Mouse (Mus musculus) forebrain, embryonic 14.5 days (tissue): ENCODE results near the gene Fv1. TPM values are rescaled to one million over a fixed set of nuclear protein-coding genes. Genes with fewer than 3 reads are reported as not detected.

Source experiments
- ATAC-seq: fragments of 200-750 bp; cut with Nextera tagmentation; 2 replicates; pipeline ENCODE4 v1.8.0; 2017; ENCODE audit warnings: mild to moderate bottlenecking, moderate library complexity
- DNase-seq: peaks from one replicate; pipeline ENCODE4 v3.0.0-alpha.2; 2015; ENCODE audit warnings: low spot score
- H3K27ac ChIP-seq: fragments of 300-500 bp; sonication (generic); 2 replicates; pipeline ENCODE4 v1.5.1; 2014; ENCODE audit warnings: low read depth, mild to moderate bottlenecking, control low read depth, low read length, moderate library complexity
- H3K27me3 ChIP-seq: fragments of 300-500 bp; sonication (generic); replicated peaks from 2 replicates; pipeline ENCODE4 v1.6.1; 2014; ENCODE audit warnings: low read length, control low read depth, mixed read lengths; ENCODE audit not compliant: control insufficient read depth, insufficient read depth
- H3K36me3 ChIP-seq: fragments of 300-500 bp; sonication (generic); 2 replicates; pipeline ENCODE4 v1.6.1; 2014; ENCODE audit warnings: low read length, control low read depth; ENCODE audit not compliant: control insufficient read depth, insufficient read depth
- H3K4me1 ChIP-seq: fragments of 300-500 bp; sonication (generic); 2 replicates; pipeline ENCODE4 v1.6.1; 2014; ENCODE audit warnings: antibody characterized with exemption, low read length, control low read depth; ENCODE audit not compliant: control insufficient read depth, insufficient read depth
- H3K4me2 ChIP-seq: fragments of 300-500 bp; sonication (generic); 2 replicates; pipeline ENCODE4 v1.6.1; 2014; ENCODE audit warnings: mild to moderate bottlenecking, control low read depth, low read length
- H3K4me3 ChIP-seq: fragments of 300-500 bp; sonication (generic); 2 replicates; pipeline ENCODE4 v1.5.1; 2014; ENCODE audit warnings: low read depth, low read length, control low read depth
- H3K9ac ChIP-seq: fragments of 300-500 bp; sonication (generic); 2 replicates; pipeline ENCODE4 v1.6.1; 2014; ENCODE audit warnings: mild to moderate bottlenecking, low read length, control low read depth, moderate library complexity
- H3K9me3 ChIP-seq: fragments of 300-500 bp; sonication (generic); replicated peaks from 2 replicates; pipeline ENCODE4 v1.6.1; 2016; ENCODE audit warnings: low read length, control low read depth, mixed read lengths; ENCODE audit not compliant: control insufficient read depth
- WGBS: fragments of 180-500 bp; shearing (Covaris S2); extraction: QIAGEN DNeasy Blood & Tissue Kit; methylation state at CpG from one replicate; pipeline ENCODE4 v1.1.7; 2014; 5-methylcytosine and 5-hydroxymethylcytosine counted together
- polyA plus RNA-seq: library from polyadenylated mRNA; unstranded; fragments of >200 nt; fragmentation: Nextera tagmentation; extraction: Ambion mirVana; gene quantifications from 2 replicates; pipeline ENCODE4 v1.2.1, GENCODE M21; 2014

The Fv1 gene
- polyA plus RNA-seq, 1 experiment from 2014 or later, result 9.5 TPM

DNA sequence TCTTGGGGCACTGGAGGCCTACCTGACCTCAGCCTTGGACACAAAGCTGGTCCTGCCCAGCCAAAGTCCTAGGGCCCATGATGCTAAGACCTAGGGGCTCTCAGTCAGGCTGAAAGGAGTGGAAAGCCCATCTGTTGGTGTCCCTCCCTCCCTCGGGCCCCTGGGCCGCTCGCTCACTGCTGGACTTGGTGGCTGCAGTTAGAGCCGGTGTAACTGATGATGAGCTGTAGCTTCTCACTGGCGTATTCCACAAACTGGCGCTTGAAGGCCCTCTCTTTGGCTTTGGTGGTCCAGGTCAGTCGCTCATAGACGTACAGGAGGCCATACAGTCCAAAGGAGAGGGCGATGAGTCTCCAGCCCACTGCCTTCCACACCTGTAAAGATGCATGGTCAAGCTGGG, 9.8 kb downstream of the Fv1 start:
- Histone ChIP-seq H3K4me1 (no peaks in the 10 kb centered on the region), H3K27me3 (no peaks in the 10 kb centered on the region), H3K4me2 (no peak overlapping the region), H3K4me3 (no peak overlapping the region), H3K9ac (no peak overlapping the region), H3K9me3 (no peaks in the 10 kb centered on the region), H3K36me3 (peaks cover 92% of the 10 kb centered on the region), H3K27ac (no peak overlapping the region)
- no peak for DNase-seq
- no peak for ATAC-seq
- WGBS, result 96% methylated on average over 9 of the region's 9 CpGs

DNA sequence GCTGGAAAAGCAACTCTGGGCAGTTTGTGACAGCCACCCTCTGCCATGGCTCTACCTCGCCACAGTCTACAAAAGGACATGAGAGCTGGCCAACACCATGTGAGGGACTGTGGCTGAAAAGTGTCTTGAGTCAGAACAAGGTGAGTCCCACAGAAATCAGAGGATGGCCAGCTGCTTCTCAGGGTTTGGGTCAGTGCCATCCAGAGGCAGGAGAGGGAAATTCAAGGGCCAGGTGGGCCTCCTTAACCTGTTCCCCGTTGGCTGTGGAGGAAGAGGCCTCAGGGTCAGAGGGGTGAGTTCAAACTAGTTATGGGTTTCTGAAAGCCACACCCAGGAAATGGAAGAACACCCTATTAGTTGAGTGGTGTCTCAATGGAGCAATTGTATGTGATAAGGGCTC, 10.7 kb downstream of the Fv1 start:
- Histone ChIP-seq H3K27ac (no peak overlapping the region), H3K4me1 (no peaks in the 10 kb centered on the region), H3K9ac (no peak overlapping the region), H3K27me3 (no peaks in the 10 kb centered on the region), H3K4me2 (no peak overlapping the region), H3K36me3 (peaks cover 92% of the 10 kb centered on the region), H3K9me3 (no peaks in the 10 kb centered on the region), H3K4me3 (no peak overlapping the region)
- WGBS, result 75% methylated on average over 2 of the region's 2 CpGs
- DNase-seq (no peak), ATAC-seq (no peak)

DNA sequence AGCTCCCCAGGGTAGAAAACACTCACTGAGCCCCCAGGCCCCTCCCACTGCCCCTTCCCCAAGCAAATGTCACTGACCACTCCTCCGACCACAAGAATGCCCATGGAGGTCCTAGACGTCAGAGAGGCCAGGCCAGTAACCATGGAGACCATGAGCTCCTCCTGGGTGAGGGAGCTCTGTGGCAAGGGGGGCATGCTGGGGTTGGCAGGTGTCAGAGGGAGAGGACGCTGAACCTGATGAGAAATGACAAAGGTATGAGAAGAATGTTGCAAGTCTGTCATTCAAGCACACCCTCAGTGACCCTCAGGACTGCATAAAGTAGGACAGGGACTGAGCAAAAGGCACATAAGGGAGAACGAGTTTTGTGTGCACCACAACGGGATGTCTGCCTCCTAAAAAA, 11.1 kb downstream of the Fv1 start:
- Histone ChIP-seq H3K4me3 (no peak overlapping the region), H3K4me2 (no peak overlapping the region), H3K27ac (no peak overlapping the region), H3K9me3 (no peaks in the 10 kb centered on the region), H3K36me3 (peaks cover 92% of the 10 kb centered on the region), H3K9ac (no peak overlapping the region), H3K27me3 (no peaks in the 10 kb centered on the region), H3K4me1 (no peaks in the 10 kb centered on the region)
- ATAC-seq, result no peak
- DNase-seq, result no peak
- 58% methylated on average over 5 of the region's 5 CpGs for WGBS

DNA sequence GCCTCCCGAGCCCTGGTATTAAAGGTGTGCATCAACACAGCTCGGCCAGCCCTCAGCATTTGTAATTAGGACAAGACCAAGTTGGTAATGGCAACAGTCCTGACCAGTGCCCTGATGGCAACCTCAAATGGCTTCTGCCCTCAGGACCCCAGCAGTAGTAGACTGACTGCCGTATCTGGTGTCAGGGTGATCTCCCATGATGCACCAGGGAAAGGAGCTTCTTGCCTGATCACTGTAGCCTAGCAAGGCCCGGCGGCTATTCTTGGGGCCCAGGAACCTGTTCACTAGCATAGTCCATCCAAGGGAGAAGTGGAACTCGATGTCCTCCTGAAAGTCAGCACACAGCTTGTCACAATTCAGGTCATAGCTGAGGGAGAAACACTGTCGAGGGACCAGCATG, 13.0 kb downstream of the Fv1 start:
- ATAC-seq, result no peak

DNA sequence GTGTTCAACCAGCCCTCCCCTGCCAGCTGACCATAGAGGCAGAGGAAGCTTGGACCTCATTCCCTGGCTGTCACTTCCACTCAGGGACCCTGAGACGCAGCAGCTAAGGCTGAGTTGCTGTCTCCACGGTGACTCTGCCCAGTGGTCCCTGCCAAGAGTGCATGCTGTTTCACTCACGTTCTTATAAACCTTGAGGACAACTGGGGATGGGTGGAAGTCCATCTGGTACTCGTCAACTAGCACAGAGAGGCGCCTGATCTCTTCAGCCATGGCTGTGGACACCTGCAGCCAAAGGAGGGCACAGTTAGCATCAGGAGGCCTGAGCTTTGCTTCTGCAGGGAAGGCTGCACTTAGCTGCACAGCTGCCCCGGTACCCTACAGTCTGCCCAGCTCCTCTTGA, 14.3 kb downstream of the Fv1 start:
- Histone ChIP-seq H3K9me3 (no peaks in the 10 kb centered on the region), H3K4me3 (no peak overlapping the region), H3K27me3 (no peaks in the 10 kb centered on the region), H3K36me3 (peaks cover 96% of the 10 kb centered on the region), H3K4me2 (no peak overlapping the region), H3K9ac (no peak overlapping the region), H3K4me1 (no peaks in the 10 kb centered on the region), H3K27ac (no peak overlapping the region)
- DNase-seq (no peak), ATAC-seq (no peak)
- 89% methylated on average over 6 of the region's 6 CpGs for WGBS

More for the DNA sequence above, 13.0 kb downstream of the Fv1 start:
- Histone ChIP-seq H3K4me1 (no peaks in the 10 kb centered on the region), H3K4me2 (no peak overlapping the region), H3K4me3 (no peak overlapping the region), H3K9me3 (no peaks in the 10 kb centered on the region), H3K27ac (no peak overlapping the region), H3K36me3 (peaks cover 92% of the 10 kb centered on the region), H3K9ac (no peak overlapping the region), H3K27me3 (no peaks in the 10 kb centered on the region)
- 93% methylated on average over 7 of the region's 7 CpGs for WGBS
- no peak for DNase-seq

DNA sequence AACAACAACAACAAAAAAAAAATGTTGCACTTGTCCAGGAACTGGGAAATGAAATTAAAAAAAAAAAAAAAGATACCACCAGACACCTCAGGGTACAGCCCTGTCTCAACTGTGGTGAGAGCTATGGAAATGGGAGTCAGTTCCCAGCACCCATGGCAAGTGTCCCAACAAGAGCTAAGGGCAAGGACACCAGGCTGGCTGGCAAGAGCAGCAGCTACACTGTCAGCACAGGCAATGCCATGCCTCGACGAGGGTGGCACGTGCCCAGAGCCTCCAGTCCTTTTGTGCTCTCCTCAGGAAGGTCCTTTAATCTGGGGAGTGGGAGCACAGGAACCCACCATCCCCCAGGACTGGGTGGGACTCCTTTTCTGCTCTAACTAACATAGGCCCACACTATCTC, 15.4 kb downstream of the Fv1 start:
- Histone ChIP-seq H3K27me3 (no peaks in the 10 kb centered on the region), H3K9ac (no peak overlapping the region), H3K4me3 (no peak overlapping the region), H3K4me1 (no peaks in the 10 kb centered on the region), H3K9me3 (no peaks in the 10 kb centered on the region), H3K4me2 (no peak overlapping the region), H3K27ac (no peak overlapping the region), H3K36me3 (peaks cover 96% of the 10 kb centered on the region)
- DNase-seq, result no peak
- WGBS, result 87% methylated on average over 3 of the region's 3 CpGs
- no peak for ATAC-seq

DNA sequence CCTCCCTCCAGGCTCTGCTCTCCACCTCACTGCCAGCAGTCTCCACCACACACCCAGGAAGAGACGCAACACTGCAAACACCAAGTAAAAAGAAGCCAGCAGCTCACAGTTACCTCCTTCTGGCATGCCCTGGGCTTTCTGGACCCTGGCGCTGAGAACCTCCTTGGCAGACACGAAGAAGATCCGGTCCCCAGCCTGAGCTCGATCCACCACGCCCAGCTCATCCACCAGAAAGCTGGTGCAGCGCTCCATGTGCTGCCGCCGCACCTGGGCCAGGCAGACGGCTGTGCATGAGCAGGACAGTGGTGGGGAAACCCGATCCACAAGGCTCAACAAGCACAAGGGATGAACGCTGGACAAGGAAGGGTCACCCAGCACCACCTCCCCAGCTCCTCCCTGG, 17.4 kb downstream of the Fv1 start:
- no peaks in the 10 kb centered on the region for H3K4me1 ChIP-seq
- ATAC-seq, result no peak

DNA sequence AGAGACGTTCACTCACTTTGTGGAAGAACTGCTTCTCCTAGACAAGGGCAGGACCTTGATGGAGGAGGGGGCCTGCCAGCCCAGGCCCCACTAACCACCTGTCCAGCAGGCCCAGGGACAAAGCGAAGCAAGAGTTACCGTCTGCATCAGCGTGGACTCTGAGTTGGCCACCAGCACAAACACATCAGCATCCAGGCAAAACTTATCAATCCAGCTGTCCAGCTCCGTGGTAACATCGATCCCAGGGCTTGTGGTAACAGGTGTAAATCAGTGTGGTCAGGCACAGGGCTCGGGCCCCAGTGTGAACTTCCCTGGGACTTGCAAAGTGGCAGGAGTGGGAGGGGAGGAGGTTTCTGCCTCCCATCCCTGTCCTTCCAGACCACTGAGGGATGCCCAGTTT, 18.5 kb downstream of the Fv1 start:
- no peak overlapping the region for H3K4me2 ChIP-seq
- no peak for DNase-seq
- H3K27ac ChIP-seq, result no peak overlapping the region
- no peaks in the 10 kb centered on the region for H3K9me3 ChIP-seq
- H3K4me1 ChIP-seq, result no peaks in the 10 kb centered on the region
- no peak overlapping the region for H3K4me3 ChIP-seq
- no peak overlapping the region for H3K9ac ChIP-seq
- H3K27me3 ChIP-seq, result no peaks in the 10 kb centered on the region
- no peak for ATAC-seq
- H3K36me3 ChIP-seq, result peaks cover 94% of the 10 kb centered on the region
- WGBS, result 89% methylated on average over 7 of the region's 7 CpGs

More for the DNA sequence above, 17.4 kb downstream of the Fv1 start:
- H3K27me3 ChIP-seq, result no peaks in the 10 kb centered on the region
- WGBS, result 91% methylated on average over 12 of the region's 12 CpGs
- H3K27ac ChIP-seq, result no peak overlapping the region
- no peak for DNase-seq
- H3K36me3 ChIP-seq, result peaks cover 95% of the 10 kb centered on the region
- H3K4me3 ChIP-seq, result no peak overlapping the region
- no peak overlapping the region for H3K4me2 ChIP-seq
- no peaks in the 10 kb centered on the region for H3K9me3 ChIP-seq
- H3K9ac ChIP-seq, result no peak overlapping the region

DNA sequence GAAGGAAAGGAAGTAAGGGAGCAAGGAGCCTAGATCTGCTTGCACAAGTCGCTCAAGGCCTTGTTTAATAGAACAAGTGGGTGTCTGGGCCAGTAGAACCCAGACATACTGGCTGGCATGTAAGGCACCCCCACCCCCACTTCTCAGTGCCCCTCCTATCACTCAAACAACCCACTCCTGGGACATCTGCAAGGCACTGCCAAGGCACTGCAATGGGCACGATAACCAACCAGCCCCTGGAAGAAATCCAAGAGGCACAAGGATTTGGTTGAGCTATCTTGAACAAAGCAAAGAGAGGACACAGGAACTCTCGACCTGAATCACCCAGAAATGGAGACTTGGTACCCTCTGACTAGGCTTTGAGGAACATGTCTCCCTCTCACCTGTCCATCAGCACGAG, 19.5 kb downstream of the Fv1 start:
- ATAC-seq, result no peak
- 86% methylated on average over 4 of the region's 4 CpGs for WGBS

More for the DNA sequence above, 19.5 kb downstream of the Fv1 start:
- DNase-seq, result no peak
- Histone ChIP-seq H3K27ac (no peak overlapping the region), H3K4me1 (no peaks in the 10 kb centered on the region), H3K36me3 (peaks cover 92% of the 10 kb centered on the region), H3K4me2 (no peak overlapping the region), H3K27me3 (no peaks in the 10 kb centered on the region), H3K9ac (no peak overlapping the region), H3K4me3 (no peak overlapping the region), H3K9me3 (no peaks in the 10 kb centered on the region)
